Mouse (Mus musculus) cortical plate, adult 2 months (tissue): ENCODE measurements around the gene Tmem212.

ENCODE experiments used
- CTCF ChIP-seq: fragments of 200-500 bp; IDR thresholded peaks from 2 replicates; pipeline ENCODE4 v1.5.1; 2011; ENCODE audit warnings: mild to moderate bottlenecking, control low read depth, low read length; ENCODE audit not compliant: insufficient read depth; ENCODE audit errors: extremely low read depth
- POLR2A ChIP-seq: fragments of 200-500 bp; IDR thresholded peaks from 2 replicates; pipeline ENCODE4 v1.6.1; 2011; ENCODE audit warnings: mild to moderate bottlenecking, low read length, control low read depth; ENCODE audit not compliant: insufficient read depth; ENCODE audit errors: extremely low read depth

- TF ChIP-seq CTCF = no peak
- TF ChIP-seq POLR2A = no peak
Measured at GRCm38 (mm10) chr3:27878854-27879610, 17.1 kb downstream of the Tmem212 start.
